8 mouse cellular contexts compared by ENCODE assay signal in genomic region chr9:121839622-121839965, GRCm38 (mm10). TPM values are rescaled to one million over a fixed set of nuclear protein-coding genes. Genes with fewer than 3 reads are reported as not detected.
DNase-seq lines count a peak whose midpoint lies in the region; ATAC-seq and TF ChIP-seq lines count a peak whose summit lies in the region.

No protein-coding gene starts in this region.

- H3K36me3 ChIP-seq in heart, adult 2 months (ENCODE audit: control insufficient read depth, insufficient read depth, low read length) = no peaks in the 10 kb centered on the region
- H3K36me3 ChIP-seq in testis, adult 2 months (ENCODE audit: control insufficient read depth, insufficient read depth, low read length) = no peaks in the 10 kb centered on the region; the same call in 1 of the 2 replicates
- no peaks in the 10 kb centered on the region for H3K36me3 ChIP-seq in liver, embryonic 15.5 days (replicated peaks)
- H3K36me3 ChIP-seq in thymus, adult 2 months (ENCODE audit: control insufficient read depth, insufficient read depth, low read length) = no peaks in the 10 kb centered on the region

- H3K4me3 ChIP-seq in heart, adult 2 months = peak overlapping the region; percentile 52
- peak overlapping the region; percentile 96 for H3K4me3 ChIP-seq in testis, adult 2 months (ENCODE audit: control insufficient read depth, low read depth, low read length)
- peak overlapping the region; percentile 40 for H3K4me3 ChIP-seq in liver, embryonic 15.5 days (replicated peaks)
- H3K4me3 ChIP-seq in thymus, adult 2 months (ENCODE audit: control insufficient read depth, insufficient read depth, low read length) = no peak overlapping the region

- no peaks in the 10 kb centered on the region for H3K79me2 ChIP-seq in heart, adult 2 months (replicated peaks; ENCODE audit: control insufficient read depth, insufficient read depth, low read length)

- TF ChIP-seq CTCF in heart, adult 2 months (IDR thresholded peaks at IDR 0.05) = no peak
- TF ChIP-seq CTCF in testis, adult 2 months (IDR thresholded peaks at IDR 0.05; ENCODE audit: control insufficient read depth, insufficient read depth, insufficient replicate concordance, low read depth, low read length) = no peak
- no peak for TF ChIP-seq CTCF in thymus, adult 2 months (IDR thresholded peaks at IDR 0.05; ENCODE audit: borderline replicate concordance, control insufficient read depth, extremely low read depth, insufficient read depth, low read length, poor library complexity)

- H3K9me3 ChIP-seq in liver, embryonic 15.5 days (replicated peaks) = no peaks in the 10 kb centered on the region

- TF ChIP-seq EP300 in heart, adult 2 months (IDR thresholded peaks at IDR 0.05; ENCODE audit: insufficient read depth, low read depth, low read length) = no peak

- no peaks in the 10 kb centered on the region for H3K27me3 ChIP-seq in heart, adult 2 months (ENCODE audit: control insufficient read depth, insufficient read depth, low read length)
- no peaks in the 10 kb centered on the region for H3K27me3 ChIP-seq in testis, adult 2 months (ENCODE audit: control insufficient read depth, insufficient read depth, low read length)
- peaks cover 28% of the 10 kb centered on the region for H3K27me3 ChIP-seq in liver, embryonic 15.5 days
- H3K27me3 ChIP-seq in thymus, adult 2 months (ENCODE audit: control insufficient read depth, insufficient read depth, low read length) = no peaks in the 10 kb centered on the region

- H3K27ac ChIP-seq in heart, adult 2 months = no peak overlapping the region
- H3K27ac ChIP-seq in testis, adult 2 months (ENCODE audit: control insufficient read depth, insufficient read depth, low read depth, low read length) = no peak overlapping the region
- H3K27ac ChIP-seq in liver, embryonic 15.5 days (replicated peaks) = no peak overlapping the region
- H3K27ac ChIP-seq in thymus, adult 2 months (ENCODE audit: control insufficient read depth, insufficient read depth, low read length) = no peak overlapping the region

- ATAC-seq in liver, embryonic 15.5 days (ENCODE audit: insufficient read depth) = no peak
- ATAC-seq in erythroblast, adult 5-6 weeks (replicated peaks; ENCODE audit: low FRiP score, poor library complexity, severe bottlenecking) = no peak

- 39% methylated on average over 7 of the region's 7 CpGs for WGBS in heart, adult 2 months
- 30% methylated on average over 7 of the region's 7 CpGs for WGBS in liver, embryonic 15.5 days (ENCODE audit: insufficient replicate concordance)
- WGBS in thymus, adult 2 months = 54% methylated on average over 7 of the region's 7 CpGs

- intact Hi-C loops in heart, adult 2 months (cut with DNase I) = no loop called here
- intact Hi-C loops in heart, postnatal 36 days (cut with DNase I) = no loop called here

- H3K9ac ChIP-seq in heart, adult 2 months (ENCODE audit: low read depth, low read length) = peak overlapping the region; percentile 43
- no peak overlapping the region for H3K9ac ChIP-seq in liver, embryonic 15.5 days

- H3K4me1 ChIP-seq in heart, adult 2 months (ENCODE audit: control insufficient read depth, insufficient read depth, low read length) = peaks cover 1% of the 10 kb centered on the region; the same call in 1 of the 2 replicates
- H3K4me1 ChIP-seq in testis, adult 2 months (ENCODE audit: control insufficient read depth, insufficient read depth, low read length) = peaks cover 10% of the 10 kb centered on the region
- peaks cover 9% of the 10 kb centered on the region for H3K4me1 ChIP-seq in liver, embryonic 15.5 days (replicated peaks)
- peaks cover 7% of the 10 kb centered on the region for H3K4me1 ChIP-seq in thymus, adult 2 months (replicated peaks; ENCODE audit: control insufficient read depth, insufficient read depth, low read length)

- no peak for DNase-seq in heart, adult 2 months
- no peak for DNase-seq in heart, postnatal 36 days
- no peak for DNase-seq in testis, postnatal 14 days (ENCODE audit: low spot score)
- DNase-seq in thymus, adult 2 months = no peak
- no peak for DNase-seq in natural killer cell, adult 2 months (ENCODE audit: low spot score in 2 of 2)

- H3K4me2 ChIP-seq in liver, embryonic 15.5 days = peak overlapping the region; percentile 66

- no peak for TF ChIP-seq POLR2A in heart, adult 2 months (IDR thresholded peaks at IDR 0.05; ENCODE audit: insufficient read depth, low read depth, low read length)
- no peak for TF ChIP-seq POLR2A in testis, adult 2 months (IDR thresholded peaks at IDR 0.05; ENCODE audit: control insufficient read depth, low read depth, low read length)
- TF ChIP-seq POLR2A in thymus, adult 2 months (IDR thresholded peaks at IDR 0.05; ENCODE audit: control insufficient read depth, extremely low read depth, insufficient read depth, low read length, poor library complexity) = no peak

RNA-seq across cellular contexts. Expression of gene Ccdc13, which starts 0.3 kb away (rescaled TPM):
- total RNA-seq in heart, adult 2 months (2021) = not detected
- polyA plus RNA-seq in heart, adult 2 months (2012; rRNA removed) = 0.32 and 0.49 TPM in 2 replicates
- total RNA-seq in heart, postnatal 36 days (2021) = not detected
- 109 and 125 TPM in 2 replicates for polyA plus RNA-seq in testis, adult 2 months (2012; rRNA removed)
- not detected in 2 replicates for polyA plus RNA-seq in liver, embryonic 15.5 days (2015; fragmentation: Nextera tagmentation; extraction: Ambion mirVana)
- polyA plus RNA-seq in thymus, adult 2 months (2012; rRNA removed) = 0.18 and 0.34 TPM in 2 replicates
- total RNA-seq in erythroblast, adult 5-6 weeks (2015; ENCODE audit: low replicate concordance) = 1.3 TPM in 1 of 2 replicates, not detected in the other
- not detected in 2 replicates for total RNA-seq in erythroblast, adult 5-6 weeks (2017; ENCODE audit: low replicate concordance)

RNA-seq across cellular contexts. Expression of gene Higd1a, which starts 18.6 kb away (rescaled TPM):
- 100 to 1,000 TPM; 198 to 199 TPM for total RNA-seq in heart, adult 2 months (2021)
- polyA plus RNA-seq in heart, adult 2 months (2012; rRNA removed) = 71.7 and 106 TPM in 2 replicates
- 100 to 1,000 TPM; 209 to 218 TPM for total RNA-seq in heart, postnatal 36 days (2021)
- 42.4 and 43.9 TPM in 2 replicates for polyA plus RNA-seq in testis, adult 2 months (2012; rRNA removed)
- polyA plus RNA-seq in liver, embryonic 15.5 days (2015; fragmentation: Nextera tagmentation; extraction: Ambion mirVana) = 96.2 and 102 TPM in 2 replicates
- 9.1 and 17.6 TPM in 2 replicates for polyA plus RNA-seq in thymus, adult 2 months (2012; rRNA removed)
- total RNA-seq in erythroblast, adult 5-6 weeks (2015; ENCODE audit: low replicate concordance) = 8.8 and 12.5 TPM in 2 replicates
- 2.3 and 9.5 TPM in 2 replicates for total RNA-seq in erythroblast, adult 5-6 weeks (2017; ENCODE audit: low replicate concordance)

RNA-seq across cellular contexts. Expression of gene Hhatl, which starts 47.3 kb away (rescaled TPM):
- 100 to 1,000 TPM in 1 of 2 experiments, 10 to 100 TPM in 1; 96.3 to 111 TPM for total RNA-seq in heart, adult 2 months (2021)
- polyA plus RNA-seq in heart, adult 2 months (2012; rRNA removed) = 201 and 224 TPM in 2 replicates
- total RNA-seq in heart, postnatal 36 days (2021) = 100 to 1,000 TPM; 101 to 127 TPM
- 19.8 and 21.3 TPM in 2 replicates for polyA plus RNA-seq in testis, adult 2 months (2012; rRNA removed)
- 0.18 TPM in 2 replicates for polyA plus RNA-seq in liver, embryonic 15.5 days (2015; fragmentation: Nextera tagmentation; extraction: Ambion mirVana)
- 1.1 and 12.5 TPM in 2 replicates for polyA plus RNA-seq in thymus, adult 2 months (2012; rRNA removed)
- total RNA-seq in erythroblast, adult 5-6 weeks (2015; ENCODE audit: low replicate concordance) = not detected in 2 replicates
- total RNA-seq in erythroblast, adult 5-6 weeks (2017; ENCODE audit: low replicate concordance) = not detected in 2 replicates

RNA-seq across cellular contexts. Expression of gene Ackr2, which starts 58.6 kb away (rescaled TPM):
- total RNA-seq in heart, adult 2 months (2021) = 1 to 10 TPM in 1 of 2 experiments, under 1 TPM in 1; 0.84 to 2.4 TPM
- polyA plus RNA-seq in heart, adult 2 months (2012; rRNA removed) = 3.1 and 3.5 TPM in 2 replicates
- 1 to 10 TPM; 1.6 to 1.9 TPM for total RNA-seq in heart, postnatal 36 days (2021)
- polyA plus RNA-seq in testis, adult 2 months (2012; rRNA removed) = 0.32 and 0.59 TPM in 2 replicates
- polyA plus RNA-seq in liver, embryonic 15.5 days (2015; fragmentation: Nextera tagmentation; extraction: Ambion mirVana) = 0.45 and 0.53 TPM in 2 replicates
- polyA plus RNA-seq in thymus, adult 2 months (2012; rRNA removed) = 0.99 and 1.0 TPM in 2 replicates
- not detected in 2 replicates for total RNA-seq in erythroblast, adult 5-6 weeks (2015; ENCODE audit: low replicate concordance)
- total RNA-seq in erythroblast, adult 5-6 weeks (2017; ENCODE audit: low replicate concordance) = 0.09 TPM in 1 of 2 replicates, not detected in the other

Comparison
In these comparisons a context has a peak if more than half of its experiments do, and no peak if none do; other contexts are left out.
1. RNA of gene Ccdc13, which starts 0.3 kb away (polyA plus RNA-seq): 109 to 125 TPM in testis, adult 2 months; 0.32 to 0.49 TPM in heart, adult 2 months, 0.18 to 0.34 TPM in thymus, adult 2 months and not detected in liver, embryonic 15.5 days; every median in the first group is over 10 times any median in the second.